ENCODE assay signal across 9 mouse cellular contexts in the genomic region with DNA sequence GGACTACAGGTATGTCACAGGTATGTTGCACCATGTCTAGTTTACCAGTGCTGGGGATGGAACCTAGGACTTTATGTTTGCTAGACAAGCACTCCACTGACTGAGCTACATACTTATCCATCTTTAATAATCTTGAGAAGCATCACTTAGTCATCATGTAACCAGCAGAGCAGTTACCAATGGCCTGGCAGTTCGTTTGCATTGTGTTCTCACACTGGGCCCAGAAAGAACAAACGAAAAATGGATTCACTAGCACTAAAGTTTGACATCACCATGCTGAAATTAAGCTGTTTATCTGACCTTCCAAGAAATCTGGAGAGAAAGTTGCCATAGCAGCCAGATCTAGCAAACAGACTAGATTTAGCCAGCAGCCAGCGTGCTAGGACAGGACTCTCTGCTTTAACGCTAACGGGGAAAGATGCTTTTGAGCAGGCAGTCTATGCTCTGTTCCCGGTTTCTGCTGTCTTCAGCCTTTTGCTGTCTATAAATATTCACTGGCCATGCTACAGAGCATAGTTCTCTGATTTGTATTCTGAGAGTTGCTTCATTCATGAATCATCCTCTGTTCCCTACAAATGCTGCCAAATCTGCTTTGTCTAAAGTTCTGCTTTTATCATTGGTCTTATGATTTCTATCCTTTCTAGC.
DNase-seq lines count a peak whose midpoint lies in the region; ATAC-seq lines count a peak whose summit lies in the region.
"Had no signal": no experiment of that assay in that cellular context is flagged by ENCODE, and none has a peak within 500 bp of the region (broad histone marks: within the 10 kb centered on the region; RNA-seq: fewer than 3 reads in every experiment).

No protein-coding gene starts in this region.

- no peak overlapping the region for H3K4me2 ChIP-seq in forebrain, embryonic 14.5 days (ENCODE audit: low read length)
- H3K4me2 ChIP-seq: heart, embryonic 13.5 days had no signal

- 78% methylated on average over 6 of the region's 6 CpGs for WGBS in forebrain, embryonic 14.5 days
- 91% methylated on average over 6 of the region's 6 CpGs for WGBS in forebrain, embryonic 10.5 days

- H3K9me3 ChIP-seq in forebrain, embryonic 14.5 days (replicated peaks; ENCODE audit: control insufficient read depth, low read length) = no peaks in the 10 kb centered on the region
- no peaks in the 10 kb centered on the region for H3K9me3 ChIP-seq in forebrain, embryonic 10.5 days
- H3K9me3 ChIP-seq: heart, embryonic 13.5 days had no signal

- H3K36me3 ChIP-seq in forebrain, embryonic 14.5 days (ENCODE audit: control insufficient read depth, insufficient read depth, low read length) = no peaks in the 10 kb centered on the region
- H3K36me3 ChIP-seq in forebrain, embryonic 10.5 days (replicated peaks) = no peaks in the 10 kb centered on the region
- H3K36me3 ChIP-seq: heart, embryonic 13.5 days had no signal

- H3K4me1 ChIP-seq in forebrain, embryonic 14.5 days (ENCODE audit: control insufficient read depth, insufficient read depth, low read length) = no peaks in the 10 kb centered on the region
- H3K4me1 ChIP-seq in forebrain, embryonic 10.5 days = peaks cover 6% of the 10 kb centered on the region; the same call in 1 of the 2 replicates
- H3K4me1 ChIP-seq: heart, embryonic 13.5 days had no signal

- DNase-seq in forebrain, embryonic 14.5 days (ENCODE audit: low spot score) = peak; percentile 11
- no peak for DNase-seq in forebrain, embryonic 10.5 days (ENCODE audit: extremely low spot score, low spot score)
- peak; percentile 14 for DNase-seq in left cerebral cortex, adult 11 months (ENCODE audit: low spot score)
- DNase-seq in left cerebral cortex, postnatal 4 days = no peak
- peak; percentile 50 to 75 for DNase-seq in layer of hippocampus, adult 18-20 months (ENCODE audit: low spot score in 2 of 2)
- DNase-seq in right cerebral cortex, adult 2 months (ENCODE audit: low spot score in 2 of 2) = peak; percentile 46 to 48
- no peak for DNase-seq in cerebellum, postnatal 4 days (ENCODE audit: low spot score in 2 of 2)
- no peak for DNase-seq in cerebellum, postnatal 10 days

- no peak for ATAC-seq in forebrain, embryonic 14.5 days

- no peak overlapping the region for H3K27ac ChIP-seq in forebrain, embryonic 14.5 days (ENCODE audit: low read depth, low read length)
- no peak overlapping the region for H3K27ac ChIP-seq in forebrain, embryonic 10.5 days
- H3K27ac ChIP-seq: heart, embryonic 13.5 days had no signal

- no peak overlapping the region for H3K9ac ChIP-seq in forebrain, embryonic 14.5 days (ENCODE audit: low read length)
- H3K9ac ChIP-seq: heart, embryonic 13.5 days had no signal

- H3K27me3 ChIP-seq in forebrain, embryonic 14.5 days (replicated peaks; ENCODE audit: control insufficient read depth, insufficient read depth, low read length) = no peaks in the 10 kb centered on the region
- no peaks in the 10 kb centered on the region for H3K27me3 ChIP-seq in forebrain, embryonic 10.5 days (ENCODE audit: poor library complexity, severe bottlenecking)
- H3K27me3 ChIP-seq: heart, embryonic 13.5 days had no signal

- intact Hi-C loops in left cerebral cortex, postnatal 4 days (cut with DNase I) = no loop called here

- no peak overlapping the region for H3K4me3 ChIP-seq in forebrain, embryonic 14.5 days (ENCODE audit: low read depth, low read length)
- H3K4me3 ChIP-seq in forebrain, embryonic 10.5 days = no peak overlapping the region
- H3K4me3 ChIP-seq: heart, embryonic 13.5 days had no signal

Comparison
In these comparisons a context has a peak if more than half of its experiments do, and no peak if none do; other contexts are left out.
1. DNase-seq: peak in forebrain, embryonic 14.5 days (single experiment), left cerebral cortex, adult 11 months (single experiment), layer of hippocampus, adult 18-20 months (2 of 2) and right cerebral cortex, adult 2 months (2 of 2); none in forebrain, embryonic 10.5 days (single experiment), left cerebral cortex, postnatal 4 days (single experiment), cerebellum, postnatal 4 days (0 of 2) and cerebellum, postnatal 10 days (0 of 2).